Mouse (Mus musculus) CH12.LX (cell line): Measurements from ENCODE around the gene Stpg4. TPM values are rescaled to one million over a fixed set of nuclear protein-coding genes. Genes with fewer than 3 reads are reported as not detected.

Source experiments
- DNase-seq: peaks from one replicate; pipeline ENCODE4 v3.0.0-alpha.2; 2013; ENCODE audit errors: extremely low read depth
- H3K27ac ChIP-seq: 2 replicates; pipeline ENCODE4 v1.5.1; 2012; ENCODE audit warnings: low read depth, mild to moderate bottlenecking, control low read depth, moderate library complexity; ENCODE audit not compliant: insufficient read depth
- H3K27me3 ChIP-seq: replicated peaks from 2 replicates; pipeline ENCODE3; 2012; ENCODE audit warnings: inconsistent platforms
- H3K36me3 ChIP-seq, 2 experiments: replicated peaks in 1 of 2; 2 replicates each; pipeline versions ENCODE3 to v1.6.1; 2012; ENCODE audit warnings: inconsistent platforms in 1 of 2, low read length in 1 of 2, mild to moderate bottlenecking in 1 of 2, mixed read lengths in 1 of 2, moderate library complexity in 1 of 2; ENCODE audit not compliant: control insufficient read depth in 1 of 2, insufficient read depth in 1 of 2
- H3K4me1 ChIP-seq, 2 experiments: 2 replicates each; pipeline ENCODE4 v1.6.1; 2012; ENCODE audit warnings: inconsistent platforms in 1 of 2, moderate library complexity in 1 of 2; ENCODE audit not compliant: insufficient read depth in 2 of 2, control insufficient read depth in 1 of 2
- H3K4me2 ChIP-seq: 2 replicates; pipeline ENCODE4 v1.6.1; 2012; ENCODE audit warnings: low read depth, mild to moderate bottlenecking, control low read depth; ENCODE audit not compliant: poor library complexity, insufficient read depth, severe bottlenecking
- H3K4me3 ChIP-seq, 3 experiments: fragments of 150-350 bp in 1 of 3; sonication (generic) in 1 of 3; replicated peaks in 1 of 3; 2 replicates each; pipeline versions ENCODE3 to v1.5.1; 2011 to 2012; ENCODE audit warnings: low read depth in 2 of 3, low read length in 2 of 3, mild to moderate bottlenecking in 2 of 3, moderate library complexity in 2 of 3, control low read depth in 1 of 3, improper control_type of control experiment in 1 of 3, inconsistent platforms in 1 of 3, mixed read lengths in 1 of 3; ENCODE audit not compliant: poor library complexity in 1 of 3
- H3K79me2 ChIP-seq: replicated peaks from 2 replicates; pipeline ENCODE4 v1.6.1; 2012; ENCODE audit warnings: mild to moderate bottlenecking, moderate library complexity; ENCODE audit not compliant: control insufficient read depth, poor library complexity, insufficient read depth, severe bottlenecking; ENCODE audit errors: extremely low read depth
- H3K9ac ChIP-seq: 2 replicates; pipeline ENCODE4 v1.6.1; 2012; ENCODE audit warnings: low read depth, mild to moderate bottlenecking, control low read depth, moderate library complexity; ENCODE audit not compliant: insufficient read depth
- H3K9me3 ChIP-seq: replicated peaks from 2 replicates; pipeline ENCODE3; 2012; ENCODE audit warnings: low read length, inconsistent platforms, mixed read lengths
- BHLHE40 ChIP-seq: IDR thresholded peaks from 2 replicates; pipeline ENCODE4 v1.6.1; 2011; ENCODE audit warnings: mild to moderate bottlenecking, low read depth, low read length, improper control_type of control experiment
- EP300 ChIP-seq: IDR thresholded peaks from 2 replicates; pipeline ENCODE4 v1.6.1; 2011; ENCODE audit warnings: low read length, improper control_type of control experiment
- ETS1 ChIP-seq: conservative IDR thresholded peaks from 2 replicates; pipeline ENCODE4 v1.6.1; 2012; ENCODE audit warnings: low read depth, mild to moderate bottlenecking, inconsistent platforms, low read length, improper control_type of control experiment, moderate library complexity
- GABPA ChIP-seq: IDR thresholded peaks from 2 replicates; pipeline ENCODE4 v1.6.1; 2012; ENCODE audit warnings: low read depth, low read length, improper control_type of control experiment, inconsistent platforms; ENCODE audit not compliant: insufficient replicate concordance
- IRF4 ChIP-seq: IDR thresholded peaks from 2 replicates; pipeline ENCODE4 v1.6.1; 2014; ENCODE audit warnings: low read depth, mild to moderate bottlenecking, inconsistent platforms, low read length, improper control_type of control experiment
- JUN ChIP-seq: IDR thresholded peaks from 2 replicates; pipeline ENCODE4 v1.6.1; 2011; ENCODE audit warnings: low read depth, mild to moderate bottlenecking, low read length, improper control_type of control experiment, moderate library complexity; ENCODE audit not compliant: insufficient read depth
- JUND ChIP-seq: conservative IDR thresholded peaks from 2 replicates; pipeline ENCODE4 v1.6.1; 2011; ENCODE audit warnings: low read depth, low read length, improper control_type of control experiment
- MAX ChIP-seq: IDR thresholded peaks from 2 replicates; pipeline ENCODE4 v1.6.1; 2011; ENCODE audit warnings: low read length, improper control_type of control experiment
- MEF2A ChIP-seq: IDR thresholded peaks from 2 replicates; pipeline ENCODE4 v1.6.1; 2014; ENCODE audit warnings: low read depth, mild to moderate bottlenecking, inconsistent platforms, low read length, improper control_type of control experiment, borderline replicate concordance
- RCOR1 ChIP-seq: conservative IDR thresholded peaks from 2 replicates; pipeline ENCODE4 v1.6.1; 2012; ENCODE audit warnings: low read depth, mild to moderate bottlenecking, inconsistent platforms, low read length, improper control_type of control experiment
- SIN3A ChIP-seq: IDR thresholded peaks from 2 replicates; pipeline ENCODE4 v1.6.1; 2012; ENCODE audit warnings: low read length, improper control_type of control experiment, inconsistent platforms
- TCF12 ChIP-seq: IDR thresholded peaks from 2 replicates; pipeline ENCODE4 v1.6.1; 2014; ENCODE audit warnings: low read depth, mild to moderate bottlenecking, inconsistent platforms, low read length, improper control_type of control experiment
- UBTF ChIP-seq: IDR thresholded peaks from 2 replicates; pipeline ENCODE4 v1.6.1; 2012; ENCODE audit warnings: low read depth, mild to moderate bottlenecking, inconsistent platforms, low read length, improper control_type of control experiment, moderate library complexity
- ZNF384 ChIP-seq: IDR thresholded peaks from 2 replicates; pipeline ENCODE4 v1.6.1; 2012; ENCODE audit warnings: low read depth, low read length, improper control_type of control experiment, inconsistent platforms
- dilution Hi-C: fragments of 300-500 bp; cut with MboI; formaldehyde crosslinking; loops from 2 replicates; pipeline ENCODE4 v1.14.3; 2020; ENCODE audit warnings: low sequenced_read_pairs; ENCODE audit not compliant: extremely low pct_unique_long_range_greater_than_20kb, extremely low pct_ligation_motif_present
- in situ Hi-C: fragments of 300-500 bp; cut with MboI; formaldehyde crosslinking; loops from 3 replicates; pipeline ENCODE4 v1.14.3; 2019; ENCODE audit warnings: low sequenced_read_pairs, low pct_ligation_motif_present, low pct_unique_long_range_greater_than_20kb, mixed read lengths
- polyA plus RNA-seq: library from polyadenylated mRNA; unstranded; fragments of >175 nt; gene quantifications from 2 replicates; pipeline ENCODE4 v1.2.1, GENCODE M21; 2012; ENCODE audit warnings: low read depth; ENCODE audit not compliant: insufficient read length
- total RNA-seq, 2 experiments: library from RNA; depleted of rRNA; stranded (reverse); fragments of 300-350 nt in 1 of 2; fragments of >200 nt in 1 of 2; gene quantifications; 2 replicates each; pipeline ENCODE4 v1.2.3; 2012 to 2014

Stpg4 gene
- total and polyA plus RNA-seq, 3 experiments, result not detected

DNA sequence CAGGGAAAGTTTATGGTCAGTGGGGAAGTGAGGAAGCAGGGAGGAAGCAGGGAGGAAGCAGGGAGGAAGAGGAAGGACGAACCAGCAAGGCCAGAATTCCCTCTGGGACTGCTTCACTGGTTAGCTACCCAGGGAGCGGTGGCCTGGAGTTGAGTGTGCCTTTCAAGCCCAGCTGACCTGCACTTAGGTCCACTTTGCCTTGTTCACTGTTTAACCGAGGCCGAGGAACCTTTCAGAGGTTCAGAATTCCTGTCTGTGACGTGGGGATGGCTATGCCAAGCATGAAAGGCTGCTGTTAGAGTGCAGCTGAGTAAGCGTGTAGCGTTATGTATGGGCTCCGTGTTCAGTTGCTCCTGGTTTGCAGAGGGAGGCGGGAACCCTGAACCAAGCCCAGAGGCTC, 54.2 kb downstream of the Stpg4 start:
- no peaks in the 10 kb centered on the region for H3K9me3 ChIP-seq
- H3K79me2 ChIP-seq, result no peaks in the 10 kb centered on the region
- dilution Hi-C loops, result no loop called here
- peaks cover 0 to 9% of the 10 kb centered on the region in 2 experiments for H3K36me3 ChIP-seq
- H3K9ac ChIP-seq, result no peak overlapping the region
- in situ Hi-C loops, result no loop called here
- H3K27ac ChIP-seq, result no peak overlapping the region
- no peak overlapping the region for H3K4me3 ChIP-seq
- no peak for TF ChIP-seq ZNF384
- no peak for TF ChIP-seq EP300
- TF ChIP-seq SIN3A, result no peak
- no peak for TF ChIP-seq MAX
- DNase-seq, result no peak
- peaks cover 27 to 46% of the 10 kb centered on the region in 2 experiments for H3K4me1 ChIP-seq
- no peak overlapping the region for H3K4me2 ChIP-seq
- no peaks in the 10 kb centered on the region for H3K27me3 ChIP-seq

DNA sequence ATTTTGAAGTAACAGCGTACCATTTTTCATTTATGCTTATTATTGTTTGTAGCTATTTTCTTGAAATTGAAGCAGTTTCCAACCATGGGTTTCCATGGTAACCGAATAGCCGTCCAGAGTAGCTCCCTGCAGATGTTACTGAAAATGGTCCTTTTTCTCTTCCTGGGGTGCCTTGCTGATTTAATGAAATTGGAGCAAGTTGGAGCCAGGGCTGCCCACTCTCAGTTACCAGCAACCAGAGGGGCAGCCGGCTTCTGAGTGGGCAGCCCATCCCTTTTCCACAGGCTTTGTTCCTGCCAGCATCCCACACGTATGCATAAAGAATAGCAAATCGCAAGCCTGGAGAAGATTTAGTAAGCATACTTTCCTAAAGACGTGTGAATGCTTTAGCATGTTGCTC, 55.4 kb downstream of the Stpg4 start:
- H3K36me3 ChIP-seq, result peaks cover 0 to 14% of the 10 kb centered on the region in 2 experiments
- in situ Hi-C loops, result no loop called here
- no peak overlapping the region for H3K9ac ChIP-seq
- no peaks in the 10 kb centered on the region for H3K79me2 ChIP-seq
- dilution Hi-C loops, result no loop called here
- H3K4me1 ChIP-seq, result peaks cover 22 to 46% of the 10 kb centered on the region in 2 experiments
- no peaks in the 10 kb centered on the region for H3K9me3 ChIP-seq
- no peak overlapping the region for H3K27ac ChIP-seq
- TF ChIP-seq UBTF (no peak), IRF4 (no peak), TCF12 (no peak), BHLHE40 (no peak), JUN (no peak), RCOR1 (no peak), ETS1 (no peak), ZNF384 (no peak), JUND (no peak)
- H3K4me3 ChIP-seq, result no peak overlapping the region
- no peak overlapping the region for H3K4me2 ChIP-seq
- no peaks in the 10 kb centered on the region for H3K27me3 ChIP-seq
- DNase-seq, result no peak

DNA sequence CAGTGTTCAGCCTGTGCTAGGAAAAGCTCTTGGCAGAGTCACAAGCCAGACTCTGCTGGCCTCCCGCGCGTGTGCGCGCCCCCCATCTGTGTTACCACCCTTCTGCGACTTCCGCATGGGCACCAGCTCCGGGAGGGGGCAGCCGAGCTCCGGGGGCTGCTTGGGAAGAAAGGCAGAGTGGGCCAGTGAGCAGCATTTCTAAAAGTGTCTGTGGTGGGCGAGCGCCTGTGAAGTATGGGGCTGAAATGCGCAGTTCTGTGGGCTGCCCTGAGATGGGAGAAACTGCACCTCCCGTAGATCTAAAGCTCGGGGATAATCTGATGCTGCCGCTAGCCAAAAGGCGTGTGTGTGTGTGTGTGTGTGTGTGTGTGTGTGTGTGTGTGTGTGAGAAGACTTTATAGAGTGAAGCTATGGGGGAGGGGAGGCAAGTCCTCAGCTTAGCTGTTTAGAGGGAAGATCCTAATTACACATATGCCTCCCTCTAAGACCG, 58.2 kb downstream of the Stpg4 start:
- TF ChIP-seq RCOR1, result no peak
- TF ChIP-seq MEF2A, result no peak
- TF ChIP-seq IRF4, result no peak
- TF ChIP-seq GABPA, result no peak
- Histone ChIP-seq H3K9ac (no peak overlapping the region), H3K36me3 (peaks cover 0 to 33% of the 10 kb centered on the region in 2 experiments)

More for the DNA sequence above, 58.2 kb downstream of the Stpg4 start:
- DNase-seq, result no peak
- H3K4me3 ChIP-seq, result no peak overlapping the region
- dilution Hi-C loops (no loop called here), in situ Hi-C loops (no loop called here)
- no peaks in the 10 kb centered on the region for H3K9me3 ChIP-seq
- H3K4me1 ChIP-seq, result peaks cover 3 to 33% of the 10 kb centered on the region in 2 experiments; a peak in 3 of 4 replicates
- no peaks in the 10 kb centered on the region for H3K79me2 ChIP-seq
- H3K27me3 ChIP-seq, result no peaks in the 10 kb centered on the region
- H3K4me2 ChIP-seq, result no peak overlapping the region
- no peak overlapping the region for H3K27ac ChIP-seq
